Mouse (Mus musculus) kidney, postnatal 0 days (tissue): ENCODE data around the gene Klc3. TPM values are rescaled to one million over a fixed set of nuclear protein-coding genes. Genes with fewer than 3 reads are reported as not detected.
A peak's percentile ranks its signal among the peaks of the same experiment; 100 is the strongest.

Experiments used
- ATAC-seq: fragments of 200-750 bp; cut with Nextera tagmentation; replicated peaks from 2 replicates; pipeline ENCODE4 v1.8.0; 2017; ENCODE audit warnings: low read depth, moderate number of reproducible peaks, moderate TSS enrichment, moderate library complexity; ENCODE audit not compliant: low FRiP score
- DNase-seq: peaks from one replicate; pipeline ENCODE4 v3.0.0-alpha.2; 2016; ENCODE audit warnings: low spot score
- H3K27ac ChIP-seq: fragments of 300-500 bp; sonication (generic); 2 replicates; pipeline ENCODE4 v1.5.1; 2014; ENCODE audit warnings: mild to moderate bottlenecking
- H3K27me3 ChIP-seq: fragments of 300-500 bp; sonication (generic); 2 replicates; pipeline ENCODE4 v1.6.1; 2014; ENCODE audit warnings: low read length, mixed read lengths; ENCODE audit not compliant: insufficient read depth
- H3K36me3 ChIP-seq: fragments of 300-500 bp; sonication (generic); 2 replicates; pipeline ENCODE4 v1.6.1; 2014; ENCODE audit warnings: low read length, mixed read lengths; ENCODE audit not compliant: insufficient read depth
- H3K4me1 ChIP-seq: fragments of 300-500 bp; sonication (generic); replicated peaks from 2 replicates; pipeline ENCODE4 v1.6.1; 2014; ENCODE audit warnings: antibody characterized with exemption, low read length, mixed read lengths; ENCODE audit not compliant: insufficient read depth
- H3K4me2 ChIP-seq: fragments of 300-500 bp; sonication (generic); 2 replicates; pipeline ENCODE4 v1.6.1; 2014; ENCODE audit warnings: mild to moderate bottlenecking, low read length, moderate library complexity, mixed read lengths
- H3K4me3 ChIP-seq: fragments of 300-500 bp; sonication (generic); replicated peaks from 2 replicates; pipeline ENCODE4 v1.5.1; 2014; ENCODE audit warnings: low read depth, low read length
- H3K9ac ChIP-seq: fragments of 300-500 bp; sonication (generic); 2 replicates; pipeline ENCODE4 v1.6.1; 2014; ENCODE audit warnings: low read depth, low read length
- H3K9me3 ChIP-seq: fragments of 300-500 bp; sonication (generic); replicated peaks from 2 replicates; pipeline ENCODE4 v1.6.1; 2016; ENCODE audit warnings: low read length, inconsistent platforms, mixed read lengths
- CTCF ChIP-seq: IDR thresholded peaks from 2 replicates; pipeline ENCODE4 v1.5.1; 2016; ENCODE audit warnings: antibody characterized with exemption, low read depth, mild to moderate bottlenecking, moderate library complexity
- WGBS: fragments of 180-500 bp; shearing (Covaris S2); extraction: QIAGEN DNeasy Blood & Tissue Kit; methylation state at CpG from one replicate; pipeline ENCODE4 v1.1.7; 2014; 5-methylcytosine and 5-hydroxymethylcytosine counted together
- polyA plus RNA-seq: library from polyadenylated mRNA; unstranded; fragments of >200 nt; fragmentation: Nextera tagmentation; extraction: Ambion mirVana; gene quantifications from 2 replicates; pipeline ENCODE4 v1.2.1, GENCODE M21; 2015

The Klc3 gene
- polyA plus RNA-seq, 1 experiment from 2014 or later: 6.7 TPM

- Histone ChIP-seq H3K4me3 (peak overlapping the region; percentile 74), H3K4me2 (peak overlapping the region; percentile 99), H3K27ac (peak overlapping the region; percentile 39; the same call in 1 of the 2 replicates), H3K27me3 (no peaks in the 10 kb centered on the region), H3K9me3 (no peaks in the 10 kb centered on the region), H3K9ac (peak overlapping the region; percentile 39; the same call in 1 of the 2 replicates), H3K36me3 (no peaks in the 10 kb centered on the region), H3K4me1 (0 out of 2 replicates have a peak, but pooled peaks cover 17% of the 10 kb centered on the region)
- whole genome bisulfite sequencing: 0% methylated on average over 27 of the region's 27 CpGs
- TF ChIP-seq CTCF: no peak
- ATAC-seq (peak; percentile 70), DNase-seq (peak; percentile 94)
Measured at GRCm38 (mm10) chr7:19360944-19361343, 43.0 kb downstream of the Klc3 start.

DNA sequence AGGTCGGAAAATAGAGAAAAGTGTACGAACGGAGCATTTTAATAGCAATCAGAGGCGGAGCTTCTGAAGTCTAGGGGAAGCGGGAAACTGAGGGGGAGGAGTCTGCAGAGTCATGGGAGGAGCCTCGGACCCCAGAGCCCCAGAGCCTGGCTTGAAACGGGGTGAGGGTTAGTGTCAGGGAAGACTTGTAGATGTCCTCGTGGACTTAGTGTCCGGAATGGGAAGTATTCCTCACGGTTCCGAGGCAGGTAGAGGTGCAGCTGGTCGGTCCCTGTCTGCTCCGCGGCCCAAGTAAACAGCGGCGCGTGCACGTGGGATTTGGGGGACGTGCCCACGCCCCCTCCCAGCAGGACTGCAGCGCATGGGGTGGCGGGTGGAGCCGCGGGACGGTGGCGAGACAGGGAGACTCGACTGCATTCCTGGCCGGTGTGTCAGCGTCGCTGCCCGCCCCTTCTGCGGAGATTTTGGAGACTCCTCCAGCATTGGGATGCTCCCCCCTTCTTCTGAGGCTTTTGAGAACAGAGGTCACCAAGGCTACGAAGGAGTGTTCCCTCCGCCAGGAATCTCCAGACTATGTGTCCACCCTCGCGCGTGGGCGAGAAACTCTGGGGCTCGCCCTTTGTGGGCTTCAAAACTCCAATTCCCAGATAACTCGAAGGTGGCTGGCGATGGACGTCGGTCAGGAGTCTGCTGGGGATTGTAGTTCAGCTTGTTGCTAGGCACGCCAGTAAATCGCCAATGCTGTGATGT, 43.8 kb downstream of the Klc3 start:
- H3K4me3 ChIP-seq: peak overlapping the region; percentile 74
- ATAC-seq: peak; percentile 64

GRCm38 (mm10) chr7:19359299-19359891, 44.5 kb downstream of the Klc3 start, which contains the start of the genes Cd3eap and Ppp1r13l:
Gene Cd3eap (minus strand): TSS chr7:19359483.
Gene Ppp1r13l (plus strand): TSS chr7:19359749.
- Histone ChIP-seq H3K9me3 (no peaks in the 10 kb centered on the region), H3K4me2 (peak within 1 kb of the TSS; percentile 99), H3K4me1 (0 out of 2 replicates have a peak, but pooled peaks cover 17% of the 10 kb centered on the region), H3K27ac (peak within 1 kb of the TSS; percentile 56; the same call in 1 of the 2 replicates), H3K4me3 (peak within 1 kb of the TSS; percentile 74), H3K9ac (peak within 1 kb of the TSS; percentile 75), H3K27me3 (no peaks in the 10 kb centered on the region), H3K36me3 (0 out of 2 replicates have a peak, but pooled peaks cover 6% of the 10 kb centered on the region)
- ATAC-seq (peak; percentile 48), DNase-seq (peak; percentile 94)
- under 1% methylated on average over 31 of the region's 31 CpGs for WGBS
- no peak for TF ChIP-seq CTCF

More for the DNA sequence above, 43.8 kb downstream of the Klc3 start:
- peak; percentile 91 for DNase-seq
- Histone ChIP-seq H3K4me2 (peak overlapping the region; percentile 99), H3K27ac (peak overlapping the region; percentile 36; the same call in 1 of the 2 replicates), H3K4me1 (0 out of 2 replicates have a peak, but pooled peaks cover 17% of the 10 kb centered on the region), H3K9ac (peak overlapping the region; percentile 75; the same call in 1 of the 2 replicates), H3K36me3 (0 out of 2 replicates have a peak, but pooled peaks cover 2% of the 10 kb centered on the region), H3K27me3 (no peaks in the 10 kb centered on the region), H3K9me3 (no peaks in the 10 kb centered on the region)
- TF ChIP-seq CTCF: no peak
- under 1% methylated on average over 45 of the region's 45 CpGs for WGBS

GRCm38 (mm10) chr7:19358634-19359033, 45.3 kb downstream of the Klc3 start:
- Histone ChIP-seq H3K9me3 (no peaks in the 10 kb centered on the region), H3K4me2 (peak overlapping the region; percentile 99), H3K4me3 (peak overlapping the region; percentile 74), H3K36me3 (0 out of 2 replicates have a peak, but pooled peaks cover 6% of the 10 kb centered on the region), H3K27ac (no peak overlapping the region), H3K9ac (peak overlapping the region; percentile 75), H3K27me3 (no peaks in the 10 kb centered on the region), H3K4me1 (0 out of 2 replicates have a peak, but pooled peaks cover 17% of the 10 kb centered on the region)
- DNase-seq (no peak), ATAC-seq (no peak)
- WGBS: 13% methylated on average over 13 of the region's 13 CpGs
- TF ChIP-seq CTCF: no peak

DNA sequence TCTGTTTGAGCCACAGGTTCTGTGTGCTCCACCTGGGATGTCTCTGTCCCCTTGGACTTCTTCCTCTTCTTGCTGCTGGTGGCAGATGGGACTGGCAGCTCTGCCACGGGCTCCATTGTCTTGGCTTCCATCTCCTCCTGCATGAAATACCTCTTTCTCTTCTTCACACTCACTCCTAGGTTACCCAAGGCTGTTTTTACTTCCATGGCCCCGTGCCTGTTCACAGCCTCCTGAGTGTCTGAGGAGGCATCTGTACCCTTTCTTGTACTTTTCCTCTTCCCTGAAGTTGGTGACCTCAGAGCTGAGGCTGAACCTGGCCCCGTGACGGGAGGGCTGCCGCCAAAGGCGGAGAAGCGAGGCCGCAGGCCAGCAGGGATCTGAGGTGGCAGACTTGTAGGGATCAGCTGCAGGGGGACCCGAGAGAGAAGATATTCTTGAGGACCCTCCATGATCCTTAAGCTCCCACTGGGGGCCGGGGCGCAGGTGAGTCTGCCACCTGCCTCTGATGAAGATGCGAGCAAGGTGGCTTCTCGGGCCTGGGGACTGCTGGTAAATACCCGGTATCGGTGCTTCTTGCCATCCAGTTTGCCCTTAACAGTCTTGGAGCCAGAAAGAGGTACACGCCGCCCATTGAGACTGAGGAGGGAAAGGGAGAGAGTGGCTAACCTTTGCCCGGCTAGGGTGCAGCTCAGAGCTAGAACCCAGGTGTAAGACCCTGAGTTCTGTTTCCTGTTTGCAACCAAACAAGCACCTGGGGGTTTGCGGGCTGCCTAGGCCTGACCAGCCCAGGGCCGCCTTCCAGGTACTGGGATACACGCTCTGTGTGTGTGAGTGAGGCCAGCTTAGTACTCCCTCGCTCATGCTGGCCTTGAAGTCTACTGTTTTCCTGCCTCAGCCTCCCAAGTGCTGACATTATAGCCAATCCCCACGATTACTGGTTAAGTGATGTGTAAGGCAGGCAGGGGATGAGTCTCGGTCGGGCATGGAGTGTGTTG, 46.2 kb downstream of the Klc3 start:
- H3K27me3 ChIP-seq: no peaks in the 10 kb centered on the region
- DNase-seq (no peak), ATAC-seq (no peak)
- no peaks in the 10 kb centered on the region for H3K9me3 ChIP-seq
- peaks cover 10% of the 10 kb centered on the region; the same call in 1 of the 2 replicates for H3K36me3 ChIP-seq
- H3K9ac ChIP-seq: no peak overlapping the region
- no peak overlapping the region; the same call in 1 of the 2 replicates for H3K4me3 ChIP-seq
- H3K27ac ChIP-seq: no peak overlapping the region
- no peak for TF ChIP-seq CTCF
- H3K4me1 ChIP-seq: 0 out of 2 replicates have a peak, but pooled peaks cover 17% of the 10 kb centered on the region
- 88% methylated on average over 25 of the region's 25 CpGs for WGBS
- H3K4me2 ChIP-seq: peak overlapping the region; percentile 99; the same call in 1 of the 2 replicates
